In genomic region chr17:85948911-85949909, GRCm38 (mm10) we compare ENCODE assay signal across 9 mouse cellular contexts.
DNase-seq lines count a peak whose midpoint lies in the region; ATAC-seq and TF ChIP-seq lines count a peak whose summit lies in the region.
"Had no signal": no experiment of that assay in that cellular context is flagged by ENCODE, and none has a peak within 500 bp of the region (broad histone marks: within the 10 kb centered on the region; RNA-seq: fewer than 3 reads in every experiment).

No protein-coding gene starts in this region.

- TF ChIP-seq POLR2A in kidney, adult 2 months (IDR thresholded peaks at IDR 0.05; ENCODE audit: low read depth, low read length), result no peak

- peak; percentile 47 to 60 for DNase-seq in kidney, postnatal 4 days
- no peak for DNase-seq in kidney, adult 2 months
- no peak for DNase-seq in hindbrain, embryonic 11.5 days (ENCODE audit: low spot score)
- DNase-seq in layer of hippocampus, adult 9-11 months, result no peak
- no peak for DNase-seq in yolk sac, embryonic 10.5 days (ENCODE audit: low spot score)
- no peak for DNase-seq in cerebellum, adult 9-11 months
- DNase-seq: liver, postnatal 0 days had no signal

- no peaks in the 10 kb centered on the region for H3K4me1 ChIP-seq in kidney, adult 2 months (ENCODE audit: control insufficient read depth, insufficient read depth, low read length)
- peaks cover 20% of the 10 kb centered on the region; the same call in 1 of the 2 replicates for H3K4me1 ChIP-seq in embryonic facial prominence, embryonic 15.5 days
- no peaks in the 10 kb centered on the region for H3K4me1 ChIP-seq in hindbrain, embryonic 11.5 days (replicated peaks; ENCODE audit: control insufficient read depth, insufficient read depth, low read length)
- peaks cover 9% of the 10 kb centered on the region; the same call in 1 of the 2 replicates for H3K4me1 ChIP-seq in neural tube, embryonic 14.5 days (ENCODE audit: control insufficient read depth, insufficient read depth, low read length)

- H3K9ac ChIP-seq in embryonic facial prominence, embryonic 15.5 days, result no peak overlapping the region
- no peak overlapping the region for H3K9ac ChIP-seq in hindbrain, embryonic 11.5 days (ENCODE audit: low read depth, low read length)
- H3K9ac ChIP-seq in neural tube, embryonic 14.5 days (replicated peaks; ENCODE audit: low read depth, low read length), result no peak overlapping the region
- H3K9ac ChIP-seq: liver, postnatal 0 days had no signal

- no peak overlapping the region for H3K4me2 ChIP-seq in embryonic facial prominence, embryonic 15.5 days (replicated peaks)
- H3K4me2 ChIP-seq in hindbrain, embryonic 11.5 days (replicated peaks; ENCODE audit: low read depth, low read length), result no peak overlapping the region
- no peak overlapping the region for H3K4me2 ChIP-seq in neural tube, embryonic 14.5 days (ENCODE audit: low read depth, low read length)

- TF ChIP-seq CTCF in kidney, adult 2 months (conservative IDR thresholded peaks at IDR 0.05; ENCODE audit: insufficient read depth, insufficient read length, low read depth, low read length), result no peak

- H3K9me3 ChIP-seq in embryonic facial prominence, embryonic 15.5 days (replicated peaks), result no peaks in the 10 kb centered on the region
- H3K9me3 ChIP-seq in hindbrain, embryonic 11.5 days (ENCODE audit: control insufficient read depth, low read length), result no peaks in the 10 kb centered on the region
- no peaks in the 10 kb centered on the region for H3K9me3 ChIP-seq in neural tube, embryonic 14.5 days (ENCODE audit: control insufficient read depth, low read length)

- ATAC-seq in embryonic facial prominence, embryonic 15.5 days (ENCODE audit: insufficient number of reproducible peaks, low FRiP score, low TSS enrichment, low read depth), result peak; percentile 49; the same call in 1 of the 2 replicates
- peak; percentile 66 for ATAC-seq in hindbrain, embryonic 11.5 days (ENCODE audit: low FRiP score)
- ATAC-seq in neural tube, embryonic 14.5 days (ENCODE audit: low read depth), result peak; percentile 66; the same call in 1 of the 2 replicates
- ATAC-seq: liver, postnatal 0 days had no signal

- no peak overlapping the region for H3K4me3 ChIP-seq in kidney, adult 2 months (ENCODE audit: insufficient read depth, low read depth, low read length)
- H3K4me3 ChIP-seq in embryonic facial prominence, embryonic 15.5 days (replicated peaks), result no peak overlapping the region
- no peak overlapping the region for H3K4me3 ChIP-seq in hindbrain, embryonic 11.5 days (ENCODE audit: low read depth, low read length)
- H3K4me3 ChIP-seq in neural tube, embryonic 14.5 days (ENCODE audit: low read depth, low read length), result no peak overlapping the region

- no peaks in the 10 kb centered on the region for H3K27me3 ChIP-seq in kidney, adult 2 months (replicated peaks; ENCODE audit: control insufficient read depth, insufficient read depth, low read length)
- H3K27me3 ChIP-seq in embryonic facial prominence, embryonic 15.5 days, result peaks cover 21% of the 10 kb centered on the region
- H3K27me3 ChIP-seq in hindbrain, embryonic 11.5 days (ENCODE audit: control insufficient read depth, insufficient read depth, low read length), result no peaks in the 10 kb centered on the region
- H3K27me3 ChIP-seq in neural tube, embryonic 14.5 days (ENCODE audit: control insufficient read depth, insufficient read depth, low read length), result no peaks in the 10 kb centered on the region

- H3K27ac ChIP-seq in kidney, adult 2 months (ENCODE audit: insufficient read depth, low read depth, low read length), result no peak overlapping the region
- peak overlapping the region; percentile 49; the same call in 1 of the 2 replicates for H3K27ac ChIP-seq in embryonic facial prominence, embryonic 15.5 days (replicated peaks)
- H3K27ac ChIP-seq in hindbrain, embryonic 11.5 days (ENCODE audit: low read depth, low read length), result no peak overlapping the region
- H3K27ac ChIP-seq in neural tube, embryonic 14.5 days (ENCODE audit: low read depth, low read length), result no peak overlapping the region

- H3K36me3 ChIP-seq in kidney, adult 2 months (ENCODE audit: control insufficient read depth, insufficient read depth, low read length), result no peaks in the 10 kb centered on the region
- H3K36me3 ChIP-seq in embryonic facial prominence, embryonic 15.5 days, result no peaks in the 10 kb centered on the region
- H3K36me3 ChIP-seq in hindbrain, embryonic 11.5 days (ENCODE audit: control insufficient read depth, insufficient read depth, low read length), result no peaks in the 10 kb centered on the region
- H3K36me3 ChIP-seq in neural tube, embryonic 14.5 days (ENCODE audit: control insufficient read depth, insufficient read depth, low read length), result no peaks in the 10 kb centered on the region

- 60% methylated on average over 11 of the region's 11 CpGs for WGBS in kidney, adult 2 months
- 56% methylated on average over 11 of the region's 11 CpGs for WGBS in embryonic facial prominence, embryonic 15.5 days
- WGBS in hindbrain, embryonic 11.5 days, result 78% methylated on average over 11 of the region's 11 CpGs
- 66% methylated on average over 11 of the region's 11 CpGs for WGBS in neural tube, embryonic 14.5 days

Comparison
In these comparisons a context has a peak if more than half of its experiments do, and no peak if none do; other contexts are left out.
1. DNase-seq: peak in kidney, postnatal 4 days (2 of 2); none in kidney, adult 2 months (single experiment), hindbrain, embryonic 11.5 days (single experiment), layer of hippocampus, adult 9-11 months (single experiment), yolk sac, embryonic 10.5 days (single experiment) and cerebellum, adult 9-11 months (single experiment).
2. Peak in every context shown above with its lines, with median percentiles within 50 percentile points of each other: ATAC-seq.